Mouse (Mus musculus) ES-E14 (cell line): Measurements from ENCODE around the gene Olfr199. TPM values are rescaled to one million over a fixed set of nuclear protein-coding genes. Genes with fewer than 3 reads are reported as not detected.
"Not testable (repeated sequence)": the region's sequence is repeated elsewhere in the genome, so short reads cannot be mapped to it uniquely, and the experiment has no call there.

Experiments
- DNase-seq: peaks from one replicate; pipeline ENCODE4 v3.0.0-alpha.2; 2013; ENCODE audit warnings: low read depth, low spot score
- H3K27ac ChIP-seq: 2 replicates; pipeline ENCODE4 v1.5.1; 2012; ENCODE audit warnings: low read depth, mild to moderate bottlenecking, low read length, moderate library complexity, mixed read lengths; ENCODE audit not compliant: poor library complexity, insufficient read depth, severe bottlenecking
- H3K36me3 ChIP-seq: 2 replicates; pipeline ENCODE4 v1.6.1; 2012; ENCODE audit warnings: mild to moderate bottlenecking, low read length, moderate library complexity, mixed read lengths; ENCODE audit not compliant: control insufficient read depth, poor library complexity, insufficient read depth, severe bottlenecking
- H3K4me1 ChIP-seq, 2 experiments: fragments of 150-350 bp in 1 of 2; sonication (generic) in 1 of 2; 2 replicates each; pipeline ENCODE4 v1.6.1; 2012; ENCODE audit warnings: low read length in 2 of 2, mild to moderate bottlenecking in 1 of 2, mixed read lengths in 1 of 2; ENCODE audit not compliant: control insufficient read depth in 2 of 2, insufficient read depth in 2 of 2, poor library complexity in 1 of 2
- H3K4me3 ChIP-seq, 2 experiments: fragments of 150-350 bp in 1 of 2; sonication (generic) in 1 of 2; 2 replicates each; pipeline ENCODE4 v1.5.1; 2012; ENCODE audit warnings: low read length in 2 of 2, low read depth in 1 of 2, mild to moderate bottlenecking in 1 of 2, mixed read lengths in 1 of 2; ENCODE audit not compliant: insufficient read depth in 1 of 2, poor library complexity in 1 of 2, severe bottlenecking in 1 of 2
- H3K9ac ChIP-seq: 2 replicates; pipeline ENCODE4 v1.6.1; 2012; ENCODE audit warnings: low read depth, mild to moderate bottlenecking, low read length, mixed read lengths; ENCODE audit not compliant: poor library complexity, insufficient read depth, severe bottlenecking
- H3K9me3 ChIP-seq: fragments of 150-350 bp; sonication (generic); 2 replicates; pipeline ENCODE4 v1.6.1; 2012; ENCODE audit warnings: low read depth, mild to moderate bottlenecking, low read length; ENCODE audit not compliant: control insufficient read depth, insufficient read depth
- CHD2 ChIP-seq: IDR thresholded peaks from 2 replicates; pipeline ENCODE4 v1.6.1; 2014; ENCODE audit warnings: mild to moderate bottlenecking, low read depth, low read length, inconsistent platforms
- HCFC1 ChIP-seq: IDR thresholded peaks from 2 replicates; pipeline ENCODE4 v1.6.1; 2012; ENCODE audit warnings: low read length, inconsistent platforms, borderline replicate concordance; ENCODE audit not compliant: insufficient read depth
- MAFK ChIP-seq: IDR thresholded peaks from 2 replicates; pipeline ENCODE4 v1.6.1; 2014; ENCODE audit warnings: mild to moderate bottlenecking, low read depth, low read length, inconsistent platforms; ENCODE audit not compliant: insufficient read depth
- ZC3H11A ChIP-seq: IDR thresholded peaks from 2 replicates; pipeline ENCODE4 v1.6.1; 2012; ENCODE audit warnings: low read depth, mild to moderate bottlenecking, inconsistent platforms, low read length, borderline replicate concordance
- ZNF384 ChIP-seq: IDR thresholded peaks from 2 replicates; pipeline ENCODE4 v1.6.1; 2012; ENCODE audit warnings: low read depth, low read length, inconsistent platforms
- in situ Hi-C, 2 experiments: fragments of 600-800 bp; cut with MboI; formaldehyde crosslinking; loops; one replicate each; pipeline ENCODE4 v1.15.1; 2025; ENCODE audit warnings: low sequenced_read_pairs in 2 of 2, inconsistent platforms in 1 of 2; ENCODE audit not compliant: unreplicated experiment in 2 of 2
- total RNA-seq: library from RNA; depleted of rRNA; stranded (reverse); fragments of 300-350 nt; gene quantifications from 2 replicates; pipeline ENCODE4 v1.2.3, GENCODE M21; 2012; rRNA removed

The Olfr199 gene
- not detected in 2 replicates for total RNA-seq

GRCm38 (mm10) chr16:59219667-59220066 is at the start of gene Olfr199:
TSS of gene Olfr199 (minus strand) at chr16:59219767.
- H3K9ac ChIP-seq, H3K27ac ChIP-seq, H3K9me3 ChIP-seq, in situ Hi-C loops, H3K4me1 ChIP-seq, DNase-seq, H3K36me3 ChIP-seq, H3K4me3 ChIP-seq: not testable (repeated sequence)

- H3K27ac ChIP-seq, H3K4me3 ChIP-seq, H3K9me3 ChIP-seq, H3K4me1 ChIP-seq, H3K9ac ChIP-seq, H3K36me3 ChIP-seq, in situ Hi-C loops, DNase-seq: not testable (repeated sequence)
These were observed 49.5 kb upstream of the Olfr199 start for GRCm38 (mm10) chr16:59269097-59269496.

- Histone ChIP-seq H3K9me3 (no peaks in the 10 kb centered on the region), H3K9ac (no peak overlapping the region), H3K4me3 (no peak overlapping the region), H3K4me1 (no peaks in the 10 kb centered on the region), H3K36me3 (no peaks in the 10 kb centered on the region), H3K27ac (no peak overlapping the region)
- TF ChIP-seq ZNF384 (no peak), HCFC1 (no peak)
- in situ Hi-C loops, result no loop called here
- DNase-seq, result no peak
These were observed 30.1 kb upstream of the Olfr199 start for GRCm38 (mm10) chr16:59249684-59250083.

GRCm38 (mm10) chr16:59217861-59218260 is 1.7 kb downstream of the Olfr199 start:
- H3K4me1 ChIP-seq, H3K9me3 ChIP-seq, DNase-seq, H3K4me3 ChIP-seq, H3K27ac ChIP-seq, H3K36me3 ChIP-seq, in situ Hi-C loops, H3K9ac ChIP-seq: not testable (repeated sequence)

- DNase-seq, in situ Hi-C loops, H3K27ac ChIP-seq, H3K4me3 ChIP-seq, H3K4me1 ChIP-seq, H3K36me3 ChIP-seq, H3K9me3 ChIP-seq, H3K9ac ChIP-seq: not testable (repeated sequence)
These were observed 16.1 kb downstream of the Olfr199 start, which contains the start of gene Olfr198 for GRCm38 (mm10) chr16:59203433-59203832. TSS of gene Olfr198 (minus strand) at chr16:59203533.

GRCm38 (mm10) chr16:59170354-59170753 is 49.2 kb downstream of the Olfr199 start, which contains the start of gene Olfr196:
TSS of gene Olfr196 (minus strand) at chr16:59170454.
- Histone ChIP-seq H3K9ac (no peak within 1 kb of the TSS), H3K4me1 (no peaks in the 10 kb centered on the region), H3K9me3 (no peaks in the 10 kb centered on the region), H3K4me3 (no peak within 1 kb of the TSS), H3K36me3 (no peaks in the 10 kb centered on the region), H3K27ac (no peak within 1 kb of the TSS)
- in situ Hi-C loops, result no loop called here
- TF ChIP-seq HCFC1 (no peak), CHD2 (no peak), ZC3H11A (no peak), MAFK (no peak), ZNF384 (no peak)
- DNase-seq, result no peak
